Mouse (Mus musculus) neural tube, embryonic 14.5 days (tissue): ENCODE measurements around the gene Pltp. TPM values are rescaled to one million over a fixed set of nuclear protein-coding genes. Genes with fewer than 3 reads are reported as not detected.

Experiments used
- ATAC-seq: fragments of 200-750 bp; cut with Nextera tagmentation; 2 replicates; pipeline ENCODE4 v1.8.0; 2017; ENCODE audit warnings: low read depth, mild to moderate bottlenecking, moderate TSS enrichment, moderate library complexity
- H3K27ac ChIP-seq: fragments of 300-500 bp; sonication (generic); 2 replicates; pipeline ENCODE4 v1.5.1; 2014; ENCODE audit warnings: low read depth, mild to moderate bottlenecking, control low read depth, low read length, moderate library complexity, mixed read lengths
- H3K27me3 ChIP-seq: fragments of 300-500 bp; sonication (generic); 2 replicates; pipeline ENCODE4 v1.6.1; 2014; ENCODE audit warnings: low read length; ENCODE audit not compliant: control insufficient read depth, insufficient read depth
- H3K36me3 ChIP-seq: fragments of 300-500 bp; sonication (generic); 2 replicates; pipeline ENCODE4 v1.6.1; 2014; ENCODE audit warnings: low read length, mixed read lengths; ENCODE audit not compliant: control insufficient read depth, insufficient read depth
- H3K4me1 ChIP-seq: fragments of 300-500 bp; sonication (generic); 2 replicates; pipeline ENCODE4 v1.6.1; 2014; ENCODE audit warnings: low read length; ENCODE audit not compliant: control insufficient read depth, insufficient read depth
- H3K4me2 ChIP-seq: fragments of 300-500 bp; sonication (generic); 2 replicates; pipeline ENCODE4 v1.6.1; 2014; ENCODE audit warnings: mild to moderate bottlenecking, low read depth, low read length, control low read depth
- H3K4me3 ChIP-seq: fragments of 300-500 bp; sonication (generic); 2 replicates; pipeline ENCODE4 v1.5.1; 2014; ENCODE audit warnings: low read depth, low read length, control low read depth, mixed read lengths
- H3K9ac ChIP-seq: fragments of 300-500 bp; sonication (generic); replicated peaks from 2 replicates; pipeline ENCODE4 v1.6.1; 2014; ENCODE audit warnings: low read depth, mild to moderate bottlenecking, control low read depth, low read length, mixed read lengths
- H3K9me3 ChIP-seq: fragments of 300-500 bp; sonication (generic); 2 replicates; pipeline ENCODE4 v1.6.1; 2016; ENCODE audit warnings: low read length; ENCODE audit not compliant: control insufficient read depth
- WGBS: fragments of 180-500 bp; shearing (Covaris S2); extraction: QIAGEN DNeasy Blood & Tissue Kit; methylation state at CpG from one replicate; pipeline ENCODE4 v1.1.7; 2014; 5-methylcytosine and 5-hydroxymethylcytosine counted together
- polyA plus RNA-seq: library from polyadenylated mRNA; unstranded; fragments of >200 nt; fragmentation: Nextera tagmentation; extraction: Ambion mirVana; gene quantifications from 2 replicates; pipeline ENCODE4 v1.2.1, GENCODE M21; 2014

The Pltp gene
- polyA plus RNA-seq, 1 experiment from 2014 or later = 59.0 TPM

DNA sequence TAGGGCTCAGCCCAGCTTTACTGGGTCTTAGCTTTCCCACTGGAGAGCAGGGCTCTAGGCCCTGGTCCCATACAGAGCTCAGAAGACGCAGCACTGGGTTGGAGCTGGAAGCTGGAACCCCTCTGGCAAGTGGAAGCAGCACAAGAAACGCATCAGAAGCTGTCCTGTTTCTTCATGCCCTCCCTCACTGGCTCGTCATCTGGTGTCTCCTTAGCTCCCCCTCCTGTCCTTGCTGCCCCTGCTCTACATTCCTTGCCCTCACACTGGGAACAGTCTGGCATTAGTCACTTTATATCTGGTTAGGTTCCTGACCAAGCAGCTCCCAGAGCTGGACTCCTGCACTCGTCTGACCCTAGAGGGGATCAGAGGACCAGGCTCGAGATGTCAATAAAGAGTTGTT lies 36.5 kb upstream of the Pltp start:
- ATAC-seq = no peak
- H3K27ac ChIP-seq = no peak overlapping the region
- no peak overlapping the region for H3K9ac ChIP-seq
- no peaks in the 10 kb centered on the region for H3K4me1 ChIP-seq
- peaks cover 95% of the 10 kb centered on the region for H3K36me3 ChIP-seq
- no peaks in the 10 kb centered on the region for H3K27me3 ChIP-seq
- 72% methylated on average over 5 of the region's 5 CpGs for WGBS
- no peak overlapping the region for H3K4me2 ChIP-seq
- no peaks in the 10 kb centered on the region for H3K9me3 ChIP-seq
- no peak overlapping the region for H3K4me3 ChIP-seq

DNA sequence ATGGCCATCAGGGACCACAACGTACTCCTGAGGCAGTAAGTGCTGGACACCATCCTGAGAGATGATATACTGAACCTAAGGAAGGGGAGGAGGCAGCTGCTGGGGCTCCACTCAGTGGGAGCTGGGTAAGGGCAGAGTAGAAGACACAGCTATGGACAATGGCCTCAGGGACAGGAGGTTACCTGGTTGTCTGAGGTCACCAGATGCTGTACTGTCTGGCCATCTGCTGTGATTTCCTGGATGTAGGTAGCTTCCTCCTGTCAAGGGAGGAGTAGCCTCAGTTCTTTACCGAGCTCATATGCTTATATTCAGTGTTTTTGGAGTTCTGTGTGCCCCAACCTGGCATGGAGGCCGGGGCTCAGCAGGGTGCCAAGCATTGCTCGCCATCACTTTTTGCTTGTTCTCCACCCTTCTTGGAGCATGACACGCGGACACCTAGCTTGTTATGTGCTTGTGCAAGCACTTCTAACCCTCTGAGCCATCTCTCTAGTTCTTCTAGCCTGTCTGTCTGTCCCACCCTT lies 35.2 kb upstream of the Pltp start:
- Histone ChIP-seq H3K4me1 (no peaks in the 10 kb centered on the region), H3K36me3 (peaks cover 91% of the 10 kb centered on the region), H3K4me3 (no peak overlapping the region), H3K9ac (no peak overlapping the region), H3K27me3 (no peaks in the 10 kb centered on the region), H3K9me3 (no peaks in the 10 kb centered on the region), H3K4me2 (no peak overlapping the region), H3K27ac (no peak overlapping the region)
- ATAC-seq = no peak
- WGBS = 88% methylated on average over 6 of the region's 6 CpGs

DNA sequence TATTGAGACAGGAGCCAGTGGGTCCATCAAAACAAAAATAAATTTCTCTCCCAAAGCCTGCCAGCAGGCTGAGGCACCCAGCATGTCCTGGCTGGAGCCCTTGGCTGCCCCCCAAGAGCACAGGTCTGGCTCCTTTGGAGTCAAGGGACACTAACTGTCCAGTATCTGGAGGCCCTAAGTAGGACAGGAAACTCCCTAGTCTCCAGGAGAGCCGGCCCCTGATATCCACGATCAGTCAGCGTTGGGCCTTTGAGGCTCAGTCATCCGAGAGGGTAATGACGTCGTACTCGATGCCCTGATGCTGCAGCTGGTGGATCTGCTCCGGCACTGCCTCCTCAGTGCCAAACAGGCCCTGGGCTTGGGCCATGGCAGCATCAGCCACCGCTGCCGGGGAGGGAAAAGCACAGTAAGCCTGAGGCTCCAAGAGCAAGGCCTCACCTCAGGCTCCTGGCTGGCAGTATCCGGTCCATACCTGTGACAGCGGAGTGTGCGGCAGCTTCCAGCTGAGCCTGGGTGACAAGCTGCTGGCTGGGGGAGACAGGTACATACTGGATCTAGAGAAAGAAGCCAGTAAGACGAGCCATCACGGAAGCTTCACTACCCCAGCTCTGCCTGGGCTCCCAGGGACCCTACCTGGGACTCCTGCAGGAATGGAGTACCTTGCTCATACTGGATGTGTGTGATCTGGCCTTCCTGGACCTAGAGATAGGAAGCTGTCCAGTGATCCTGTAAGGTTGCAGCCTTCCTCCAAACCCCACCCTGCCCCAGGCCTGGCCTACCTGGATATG lies 34.6 kb upstream of the Pltp start:
- H3K9me3 ChIP-seq = no peaks in the 10 kb centered on the region
- no peak overlapping the region for H3K27ac ChIP-seq
- H3K4me3 ChIP-seq = no peak overlapping the region
- ATAC-seq = no peak
- no peaks in the 10 kb centered on the region for H3K27me3 ChIP-seq
- no peak overlapping the region for H3K4me2 ChIP-seq
- 80% methylated on average over 15 of the region's 15 CpGs for WGBS
- no peak overlapping the region for H3K9ac ChIP-seq
- peaks cover 90% of the 10 kb centered on the region for H3K36me3 ChIP-seq
- no peaks in the 10 kb centered on the region for H3K4me1 ChIP-seq

DNA sequence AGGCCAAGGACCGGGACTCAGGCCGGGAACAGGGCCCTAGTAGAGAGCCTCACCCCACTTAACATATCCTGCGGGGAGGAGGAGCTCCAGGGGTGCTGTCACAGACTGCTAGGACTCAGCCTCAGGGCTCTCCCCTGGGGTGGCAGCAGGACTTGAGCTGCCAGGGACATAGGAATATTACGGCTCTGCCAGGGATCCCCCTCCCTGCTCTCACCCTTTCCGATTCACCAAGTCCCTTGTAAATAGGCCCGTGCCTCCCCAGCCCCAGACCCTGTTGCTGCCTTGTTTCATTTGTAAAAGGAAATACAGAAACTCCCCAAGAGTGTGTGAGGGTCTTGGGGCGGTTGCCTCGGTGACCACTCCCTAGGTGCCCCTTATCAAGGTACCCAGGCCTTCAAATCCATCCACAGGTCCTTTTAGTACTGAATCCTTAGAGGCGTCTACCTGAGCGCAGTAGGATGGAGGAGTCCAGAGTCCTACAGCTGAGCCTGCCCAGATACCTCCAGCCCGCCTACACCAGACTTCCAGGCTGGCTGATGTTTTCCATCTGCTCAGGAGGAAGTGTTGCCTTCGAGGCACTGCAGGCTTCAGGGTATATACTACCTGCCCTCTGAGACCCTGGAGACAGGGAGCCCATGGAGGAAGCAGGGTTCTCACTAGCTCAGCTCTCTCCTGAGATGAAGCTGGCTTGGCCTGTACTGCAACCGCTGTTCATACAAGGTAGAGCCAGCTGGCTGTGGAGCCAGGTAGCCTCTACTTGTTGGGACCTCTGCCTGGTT lies 33.7 kb upstream of the Pltp start:
- H3K9ac ChIP-seq = no peak overlapping the region
- ATAC-seq = no peak

DNA sequence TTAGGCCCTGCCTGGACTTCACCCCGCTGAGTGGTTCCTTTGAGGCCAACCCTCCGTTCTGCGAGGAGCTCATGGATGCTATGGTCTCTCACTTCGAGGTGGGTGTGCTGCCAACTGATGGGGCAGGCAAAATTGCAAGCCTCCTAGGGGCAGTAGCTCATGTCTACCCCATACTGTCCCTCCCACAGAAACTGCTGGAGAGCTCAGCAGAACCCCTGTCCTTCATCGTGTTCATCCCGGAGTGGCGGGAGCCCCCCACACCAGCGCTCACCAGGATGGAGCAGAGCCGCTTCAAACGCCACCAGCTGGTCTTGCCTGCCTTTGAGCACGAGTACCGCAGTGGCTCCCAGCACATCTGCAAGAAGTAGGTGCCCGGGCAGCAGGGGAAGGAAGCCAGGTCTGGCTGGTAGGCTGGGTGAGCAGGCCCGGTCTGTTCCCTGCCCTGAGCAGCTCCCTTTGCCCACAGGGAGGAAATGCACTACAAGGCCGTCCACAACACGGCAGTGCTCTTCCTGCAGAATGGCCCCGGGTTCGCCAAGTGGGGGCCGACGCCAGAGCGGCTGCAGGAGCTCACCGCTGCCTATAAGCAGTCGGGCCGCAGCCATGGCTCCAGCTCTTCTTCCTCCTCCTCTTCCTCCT lies 33.0 kb upstream of the Pltp start:
- 94% methylated on average over 24 of the region's 24 CpGs for WGBS
- H3K4me3 ChIP-seq = no peak overlapping the region
- H3K9ac ChIP-seq = no peak overlapping the region
- H3K4me2 ChIP-seq = no peak overlapping the region
- H3K27ac ChIP-seq = no peak overlapping the region
- no peak for ATAC-seq
- H3K36me3 ChIP-seq = peaks cover 91% of the 10 kb centered on the region
- no peaks in the 10 kb centered on the region for H3K9me3 ChIP-seq
- H3K4me1 ChIP-seq = no peaks in the 10 kb centered on the region
- no peaks in the 10 kb centered on the region for H3K27me3 ChIP-seq

More for the DNA sequence above, 33.7 kb upstream of the Pltp start:
- WGBS = 89% methylated on average over 13 of the region's 13 CpGs
- Histone ChIP-seq H3K9me3 (no peaks in the 10 kb centered on the region), H3K27ac (no peak overlapping the region), H3K27me3 (no peaks in the 10 kb centered on the region), H3K4me1 (no peaks in the 10 kb centered on the region), H3K4me2 (no peak overlapping the region), H3K36me3 (peaks cover 91% of the 10 kb centered on the region), H3K4me3 (no peak overlapping the region)

DNA sequence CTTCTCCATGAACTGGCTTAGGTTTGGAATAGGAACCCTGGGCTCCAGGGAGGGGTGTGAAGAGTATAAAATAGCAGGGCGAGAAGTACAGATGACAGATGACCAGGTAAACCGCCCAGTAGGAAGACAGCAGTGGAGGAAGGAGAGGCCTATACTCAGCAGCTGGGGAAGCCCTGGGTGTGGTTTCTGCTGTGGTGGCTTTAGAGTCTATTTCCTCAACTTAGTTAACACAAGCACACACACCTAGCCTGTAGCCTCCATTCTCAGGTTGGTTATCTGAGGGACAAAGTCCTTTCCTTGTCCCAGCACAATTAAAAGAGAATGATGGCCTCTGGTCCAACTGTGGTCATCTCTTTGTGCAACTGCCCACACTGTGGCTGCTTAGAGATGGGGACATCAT lies 32.4 kb upstream of the Pltp start:
- H3K9ac ChIP-seq = no peak overlapping the region
- no peaks in the 10 kb centered on the region for H3K9me3 ChIP-seq
- WGBS = 96% methylated on average over 2 of the region's 2 CpGs
- H3K4me2 ChIP-seq = no peak overlapping the region
- H3K27ac ChIP-seq = no peak overlapping the region
- no peak for ATAC-seq
- H3K36me3 ChIP-seq = peaks cover 91% of the 10 kb centered on the region
- no peak overlapping the region for H3K4me3 ChIP-seq
- H3K27me3 ChIP-seq = no peaks in the 10 kb centered on the region
- H3K4me1 ChIP-seq = no peaks in the 10 kb centered on the region

DNA sequence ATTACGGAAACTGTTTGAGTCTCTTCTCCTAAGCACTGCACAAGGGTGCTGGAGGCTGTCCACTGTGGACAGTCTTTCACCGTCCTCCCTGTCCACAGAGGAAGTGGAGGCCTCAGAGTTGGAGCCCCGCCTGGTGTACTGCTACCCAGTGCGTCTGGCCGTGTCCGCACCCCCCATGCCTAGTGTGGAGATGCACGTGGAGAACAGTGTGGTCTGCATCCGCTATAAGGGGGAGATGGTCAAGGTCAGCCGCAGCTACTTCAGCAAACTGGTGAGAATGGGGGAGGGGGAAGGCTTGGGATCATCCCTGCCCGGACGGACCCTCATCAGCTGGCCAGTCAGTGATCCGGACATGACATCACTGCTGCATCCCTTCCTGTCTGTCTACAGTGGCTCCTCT lies 31.5 kb upstream of the Pltp start:
- Histone ChIP-seq H3K4me1 (no peaks in the 10 kb centered on the region), H3K9me3 (no peaks in the 10 kb centered on the region), H3K4me3 (no peak overlapping the region), H3K9ac (no peak overlapping the region), H3K27me3 (no peaks in the 10 kb centered on the region), H3K4me2 (no peak overlapping the region), H3K27ac (no peak overlapping the region), H3K36me3 (peaks cover 92% of the 10 kb centered on the region)
- WGBS = 87% methylated on average over 12 of the region's 12 CpGs
- ATAC-seq = no peak

DNA sequence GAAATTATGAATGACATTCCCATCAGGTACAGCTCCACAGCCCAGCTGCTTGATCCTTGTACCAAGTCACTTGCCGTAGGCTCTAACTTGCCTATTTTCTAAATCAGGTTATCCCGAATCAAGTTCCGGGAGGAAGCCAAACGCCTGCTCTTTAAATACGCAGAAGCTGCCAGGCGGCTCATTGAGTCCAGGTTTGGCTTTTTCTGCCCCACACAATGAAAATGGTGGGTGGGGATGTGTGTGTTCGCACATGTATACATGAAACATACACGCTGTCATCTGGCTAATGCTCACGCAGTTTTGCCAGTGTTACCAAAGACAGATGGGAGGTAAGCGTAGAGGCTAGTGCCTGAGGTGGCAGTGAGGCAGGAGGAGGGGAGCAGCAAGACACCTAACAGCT lies 29.1 kb upstream of the Pltp start:
- no peak for ATAC-seq
- peaks cover 4% of the 10 kb centered on the region; the same call in 1 of the 2 replicates for H3K4me1 ChIP-seq
- no peak overlapping the region for H3K4me2 ChIP-seq
- H3K9ac ChIP-seq = no peak overlapping the region
- H3K4me3 ChIP-seq = no peak overlapping the region
- H3K9me3 ChIP-seq = no peaks in the 10 kb centered on the region
- WGBS = 97% methylated on average over 10 of the region's 10 CpGs
- no peaks in the 10 kb centered on the region for H3K27me3 ChIP-seq
- no peak overlapping the region for H3K27ac ChIP-seq
- H3K36me3 ChIP-seq = peaks cover 77% of the 10 kb centered on the region

DNA sequence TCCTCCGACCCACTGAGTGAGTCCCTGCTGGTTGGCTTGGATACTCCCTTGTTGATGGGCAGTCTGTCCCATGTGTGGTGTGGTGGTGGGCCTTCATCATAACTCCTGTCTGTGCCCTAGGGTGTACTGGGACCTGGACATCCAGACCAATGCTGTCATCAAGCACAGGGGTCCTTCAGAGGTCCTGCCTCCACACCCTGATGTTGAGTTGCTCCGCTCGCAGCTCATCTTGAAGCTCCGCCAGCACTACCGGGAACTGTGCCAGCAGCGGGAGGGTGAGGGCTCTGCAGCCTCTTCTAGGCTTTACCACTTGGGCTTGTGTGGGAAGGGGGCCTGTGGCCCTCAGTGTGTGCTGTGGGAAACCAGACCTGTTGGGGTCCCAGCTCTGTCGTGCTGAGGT lies 28.3 kb upstream of the Pltp start:
- no peak overlapping the region for H3K27ac ChIP-seq
- 69% methylated on average over 7 of the region's 7 CpGs for WGBS

More for the DNA sequence above, 28.3 kb upstream of the Pltp start:
- H3K4me2 ChIP-seq = no peak overlapping the region
- no peak for ATAC-seq
- peaks cover 4% of the 10 kb centered on the region; the same call in 1 of the 2 replicates for H3K4me1 ChIP-seq
- no peaks in the 10 kb centered on the region for H3K9me3 ChIP-seq
- H3K4me3 ChIP-seq = no peak overlapping the region
- H3K27me3 ChIP-seq = no peaks in the 10 kb centered on the region
- H3K9ac ChIP-seq = no peak overlapping the region
- peaks cover 69% of the 10 kb centered on the region for H3K36me3 ChIP-seq
